Mouse (Mus musculus): ENCODE data around the gene Ralgapb. TPM values are rescaled to one million over a fixed set of nuclear protein-coding genes. Genes with fewer than 3 reads are reported as not detected.
A peak's percentile ranks its signal among the peaks of the same experiment; 100 is the strongest.
"Not testable (repeated sequence)": the region's sequence is repeated elsewhere in the genome, so short reads cannot be mapped to it uniquely, and the experiment has no call there.

The Ralgapb gene
- polyA plus RNA-seq, 1 experiment from 2014 or later = 12.6 TPM

DNA sequence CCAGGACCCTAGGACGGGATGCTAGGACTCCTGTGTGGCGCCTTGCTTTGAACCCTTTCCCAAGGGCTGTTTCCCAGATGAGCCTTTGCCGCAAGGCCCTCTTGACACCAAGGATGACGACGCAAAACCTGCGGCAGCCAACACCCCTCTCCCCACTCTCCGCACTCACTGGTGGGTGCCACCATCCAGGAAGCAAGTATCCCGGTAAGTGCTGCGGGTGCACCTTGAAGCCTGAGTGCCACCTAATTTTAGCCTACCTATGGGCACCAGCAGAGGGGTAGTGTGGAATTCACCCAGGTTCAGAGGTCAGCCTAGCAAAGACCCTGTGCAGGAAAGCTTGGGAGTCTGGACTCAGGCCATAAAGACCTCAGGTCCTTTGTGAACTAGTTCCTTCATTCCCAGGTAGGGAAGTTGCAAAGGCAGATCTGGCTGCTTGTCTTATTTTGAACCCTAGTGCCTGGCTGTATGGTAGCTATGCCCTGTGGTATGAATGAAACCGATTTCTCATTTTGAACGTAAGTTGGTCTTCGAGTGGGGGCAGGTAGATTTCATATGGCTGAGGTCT, 33.4 kb upstream of the Ralgapb start:
- DNase-seq (ENCODE audit: low spot score) = no peak
- Histone ChIP-seq H3K27me3 (ENCODE audit: insufficient read depth, poor library complexity, severe bottlenecking) (peaks cover 55% of the 10 kb centered on the region), H3K4me3 (peak overlapping the region; percentile 59), H3K36me3 (no peaks in the 10 kb centered on the region), H3K27ac (no peak overlapping the region), H3K4me1 (peaks cover 10% of the 10 kb centered on the region; the same call in 1 of the 2 replicates), H3K9me3 (no peaks in the 10 kb centered on the region)
- WGBS = 25% methylated on average over 12 of the region's 12 CpGs

DNA sequence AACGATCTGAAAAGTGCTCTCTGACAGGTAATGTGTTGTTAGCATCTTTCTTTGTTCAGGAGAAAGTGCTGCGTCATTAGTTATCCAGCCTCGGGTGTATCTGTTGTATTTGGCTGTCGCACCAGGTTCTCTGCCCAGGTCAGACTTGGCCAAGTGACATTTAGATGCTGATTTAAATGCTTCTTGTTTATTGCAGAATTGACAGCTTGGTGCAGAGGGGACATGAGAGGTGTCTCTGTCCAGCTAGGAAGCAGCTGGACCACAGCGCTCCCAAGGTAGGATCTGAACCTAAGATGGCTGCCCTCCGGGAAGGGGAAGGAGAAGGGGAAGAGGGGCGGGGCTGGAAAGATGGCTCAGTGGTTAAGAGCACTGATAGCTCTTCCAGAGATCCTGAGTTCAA, 32.9 kb upstream of the Ralgapb start:
- Histone ChIP-seq H3K27ac (no peak overlapping the region), H3K27me3 (ENCODE audit: insufficient read depth, poor library complexity, severe bottlenecking) (peaks cover 55% of the 10 kb centered on the region), H3K4me3 (no peak overlapping the region), H3K36me3 (no peaks in the 10 kb centered on the region), H3K4me1 (peaks cover 10% of the 10 kb centered on the region; the same call in 1 of the 2 replicates), H3K9me3 (no peaks in the 10 kb centered on the region)
- no peak for DNase-seq (ENCODE audit: low spot score)
- 66% methylated on average over 7 of the region's 7 CpGs for WGBS

DNA sequence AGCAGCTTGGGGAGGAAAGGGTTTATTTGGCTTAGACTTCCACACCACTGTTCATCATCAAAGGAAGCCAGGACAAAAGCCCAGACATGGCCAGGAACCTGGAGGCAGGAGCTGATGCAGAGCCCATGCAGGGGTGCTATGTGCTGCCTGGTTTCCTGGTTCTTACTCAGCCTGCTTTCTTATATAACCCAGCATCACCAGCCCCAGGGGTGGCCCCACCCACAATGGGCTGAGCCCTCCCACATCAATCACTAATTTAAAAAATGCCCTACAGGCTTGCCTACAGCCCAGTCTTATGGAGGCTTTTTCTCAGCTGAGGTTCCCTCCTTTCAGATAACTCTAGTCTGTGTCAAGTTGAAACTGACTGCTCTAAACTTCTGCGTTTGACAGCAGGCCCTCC, 31.8 kb upstream of the Ralgapb start:
- H3K27ac ChIP-seq = no peak overlapping the region
- H3K27me3 ChIP-seq (ENCODE audit: insufficient read depth, poor library complexity, severe bottlenecking) = peaks cover 53% of the 10 kb centered on the region
- no peak overlapping the region for H3K4me3 ChIP-seq
- WGBS = 83% methylated on average over 1 of the region's 1 CpGs
- DNase-seq (ENCODE audit: low spot score) = no peak
- H3K36me3 ChIP-seq = no peaks in the 10 kb centered on the region
- no peaks in the 10 kb centered on the region for H3K9me3 ChIP-seq
- H3K4me1 ChIP-seq = peaks cover 10% of the 10 kb centered on the region; the same call in 1 of the 2 replicates

DNA sequence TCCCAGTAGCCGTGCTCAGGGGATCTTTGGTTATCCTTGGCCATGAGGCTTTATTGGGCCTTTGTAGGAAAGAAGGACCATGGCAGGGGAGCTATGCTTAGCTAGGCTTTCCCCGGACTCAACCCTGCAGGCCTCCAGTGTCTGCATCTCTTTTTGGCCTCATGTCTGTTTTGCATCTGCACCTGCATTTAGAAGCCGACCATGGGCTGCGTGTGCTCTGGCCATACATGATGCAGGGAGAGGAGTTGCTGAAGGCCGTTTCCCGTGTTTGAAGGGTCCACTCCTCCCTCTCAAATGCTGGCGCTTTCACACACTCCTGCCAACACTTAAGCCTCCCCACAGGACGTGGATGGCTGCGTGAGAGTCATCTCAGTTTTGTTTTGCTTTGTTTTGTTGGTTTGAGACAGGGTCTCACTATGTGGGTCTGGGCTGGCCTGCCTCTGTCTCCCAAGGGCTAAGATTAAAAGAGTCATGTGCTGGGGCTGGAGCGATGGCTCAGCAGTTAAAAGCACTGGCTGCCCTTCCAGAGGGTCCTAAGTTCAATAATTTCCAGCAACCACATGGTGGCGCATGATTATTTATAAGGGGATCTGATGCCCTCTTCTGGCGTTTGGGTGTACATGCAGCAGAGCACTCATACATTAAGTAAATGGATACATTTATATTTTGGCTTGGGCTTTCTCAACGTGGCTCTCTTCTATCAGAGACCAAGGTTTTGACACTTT, 30.1 kb upstream of the Ralgapb start:
- Histone ChIP-seq H3K27me3 (ENCODE audit: insufficient read depth, poor library complexity, severe bottlenecking) (peaks cover 36% of the 10 kb centered on the region), H3K4me1 (peaks cover 10% of the 10 kb centered on the region; the same call in 1 of the 2 replicates), H3K9me3 (no peaks in the 10 kb centered on the region), H3K36me3 (no peaks in the 10 kb centered on the region), H3K4me3 (no peak overlapping the region), H3K27ac (no peak overlapping the region)
- WGBS = 47% methylated on average over 13 of the region's 13 CpGs
- no peak for DNase-seq (ENCODE audit: low spot score)

DNA sequence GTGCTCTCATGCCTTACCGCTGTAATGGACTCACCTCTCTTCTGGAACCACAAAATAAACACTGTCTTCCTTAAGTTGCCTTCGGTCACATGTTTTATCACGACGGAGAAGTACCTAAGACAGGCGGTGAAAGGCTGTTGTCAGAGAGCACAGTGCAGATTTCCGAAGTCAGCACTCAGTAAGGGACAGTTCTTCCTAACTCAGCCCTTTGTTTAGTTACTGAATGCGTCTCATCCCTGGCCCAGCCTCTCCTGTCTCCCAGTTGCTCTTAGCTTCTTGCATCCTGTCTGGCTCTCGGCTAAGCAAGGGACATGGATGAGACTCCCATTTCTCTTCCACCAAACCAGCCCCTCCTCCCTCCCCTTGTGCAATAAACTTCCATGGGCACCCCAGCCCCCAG, 23.6 kb upstream of the Ralgapb start:
- Histone ChIP-seq H3K4me1 (peaks cover 3% of the 10 kb centered on the region; the same call in 1 of the 2 replicates), H3K9me3 (no peaks in the 10 kb centered on the region), H3K36me3 (no peaks in the 10 kb centered on the region), H3K4me3 (no peak overlapping the region), H3K27ac (no peak overlapping the region), H3K27me3 (ENCODE audit: insufficient read depth, poor library complexity, severe bottlenecking) (no peaks in the 10 kb centered on the region)
- 36% methylated on average over 8 of the region's 8 CpGs for WGBS
- DNase-seq (ENCODE audit: low spot score) = peak; percentile 65

DNA sequence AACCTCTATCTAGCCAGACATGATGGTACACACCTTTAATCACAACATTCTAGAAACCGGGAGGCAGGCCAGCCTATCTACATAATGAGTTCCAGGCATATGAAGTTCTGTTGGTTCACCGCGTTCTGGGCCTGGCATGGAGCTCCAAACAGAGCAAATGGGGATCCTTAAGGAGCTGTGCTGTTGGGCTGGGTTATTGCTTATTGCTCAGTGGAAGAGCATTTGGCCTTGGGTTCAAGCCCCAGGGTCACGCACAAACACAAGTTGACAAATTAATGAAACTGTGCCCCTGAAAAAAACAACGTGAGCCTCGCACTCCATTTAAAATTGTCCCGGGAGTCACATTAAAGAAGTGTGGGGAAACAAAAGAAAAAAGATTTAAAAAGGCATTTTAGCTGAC, 20.2 kb upstream of the Ralgapb start:
- 86% methylated on average over 7 of the region's 7 CpGs for WGBS
- H3K4me3 ChIP-seq = no peak overlapping the region
- peaks cover 3% of the 10 kb centered on the region; the same call in 1 of the 2 replicates for H3K4me1 ChIP-seq
- DNase-seq (ENCODE audit: low spot score) = peak; percentile 55
- no peak overlapping the region for H3K27ac ChIP-seq
- no peaks in the 10 kb centered on the region for H3K36me3 ChIP-seq
- H3K9me3 ChIP-seq = no peaks in the 10 kb centered on the region
- H3K27me3 ChIP-seq (ENCODE audit: insufficient read depth, poor library complexity, severe bottlenecking) = no peaks in the 10 kb centered on the region

DNA sequence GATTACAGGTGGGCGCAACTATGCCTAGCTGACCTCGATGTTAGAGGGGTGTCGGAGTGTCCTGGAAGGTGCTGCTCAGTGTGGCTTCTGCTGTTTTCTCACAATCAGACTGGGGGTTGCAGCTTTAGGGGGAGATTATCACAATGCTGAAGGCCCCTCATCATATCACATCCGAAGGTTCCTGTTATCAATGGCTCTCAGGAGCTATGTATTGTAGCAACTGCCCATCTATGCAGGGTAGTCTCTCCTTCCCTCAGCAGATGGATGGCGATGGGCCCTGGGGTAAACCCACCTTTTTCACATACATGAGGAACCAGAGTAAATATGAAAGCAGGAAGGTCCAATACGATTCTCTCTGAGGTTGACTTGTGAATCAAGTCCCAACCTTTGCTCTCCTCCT, 13.3 kb upstream of the Ralgapb start:
- H3K4me3 ChIP-seq = no peak overlapping the region
- DNase-seq (ENCODE audit: low spot score) = no peak
- H3K4me1 ChIP-seq = no peaks in the 10 kb centered on the region
- no peaks in the 10 kb centered on the region for H3K27me3 ChIP-seq (ENCODE audit: insufficient read depth, poor library complexity, severe bottlenecking)
- H3K36me3 ChIP-seq = no peaks in the 10 kb centered on the region
- 78% methylated on average over 6 of the region's 6 CpGs for WGBS
- H3K9me3 ChIP-seq = no peaks in the 10 kb centered on the region
- H3K27ac ChIP-seq = no peak overlapping the region

DNA sequence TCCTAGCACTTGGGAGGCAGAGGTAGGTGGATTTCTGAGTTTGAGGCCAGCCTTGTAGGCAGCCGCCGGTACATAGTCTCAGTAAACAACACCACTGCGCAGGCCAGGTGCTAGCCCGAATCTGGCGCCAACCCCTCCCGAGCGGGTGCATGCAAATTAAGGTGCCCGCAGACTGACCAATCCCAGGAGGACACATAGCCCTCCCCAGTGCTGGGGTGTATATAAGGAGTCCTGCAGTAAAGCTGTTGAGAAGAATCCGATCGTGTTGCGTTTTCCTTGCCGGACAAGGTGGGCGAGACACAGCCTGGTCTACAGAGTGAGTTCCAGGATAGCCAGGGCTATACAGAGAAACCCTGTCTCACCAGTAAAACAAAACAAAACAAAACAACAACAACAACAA, 12.5 kb upstream of the Ralgapb start:
- H3K36me3 ChIP-seq; H3K27ac ChIP-seq; H3K9me3 ChIP-seq; H3K4me1 ChIP-seq; H3K4me3 ChIP-seq; H3K27me3 ChIP-seq (ENCODE audit: insufficient read depth, poor library complexity, severe bottlenecking); DNase-seq (ENCODE audit: low spot score): not testable (repeated sequence)
- WGBS = 67% methylated on average over 13 of the region's 13 CpGs

DNA sequence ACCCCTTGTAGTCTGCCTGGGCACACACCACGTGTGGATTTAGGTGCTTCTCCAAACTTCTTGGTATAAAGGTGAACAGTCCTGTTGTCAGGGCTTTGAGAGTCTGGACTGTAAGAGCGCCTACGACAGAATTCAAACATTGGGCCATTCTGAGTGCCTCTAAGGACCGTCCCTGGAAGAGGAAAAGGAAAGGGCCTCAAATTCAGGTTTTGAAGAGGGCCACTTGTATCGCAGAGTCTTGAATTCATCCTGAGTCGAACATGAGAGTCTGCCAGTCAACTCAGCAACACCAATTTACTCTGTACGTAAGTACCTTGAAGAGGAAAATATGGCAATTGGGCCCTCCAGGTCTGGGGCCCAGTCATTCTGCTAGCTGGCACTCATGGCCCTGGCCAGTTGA, 6.7 kb upstream of the Ralgapb start:
- 80% methylated on average over 7 of the region's 7 CpGs for WGBS
- DNase-seq (ENCODE audit: low spot score) = no peak
- H3K27me3 ChIP-seq (ENCODE audit: insufficient read depth, poor library complexity, severe bottlenecking) = no peaks in the 10 kb centered on the region
- no peaks in the 10 kb centered on the region for H3K4me1 ChIP-seq
- H3K4me3 ChIP-seq = no peak overlapping the region
- no peaks in the 10 kb centered on the region for H3K36me3 ChIP-seq
- no peaks in the 10 kb centered on the region for H3K9me3 ChIP-seq
- H3K27ac ChIP-seq = no peak overlapping the region

DNA sequence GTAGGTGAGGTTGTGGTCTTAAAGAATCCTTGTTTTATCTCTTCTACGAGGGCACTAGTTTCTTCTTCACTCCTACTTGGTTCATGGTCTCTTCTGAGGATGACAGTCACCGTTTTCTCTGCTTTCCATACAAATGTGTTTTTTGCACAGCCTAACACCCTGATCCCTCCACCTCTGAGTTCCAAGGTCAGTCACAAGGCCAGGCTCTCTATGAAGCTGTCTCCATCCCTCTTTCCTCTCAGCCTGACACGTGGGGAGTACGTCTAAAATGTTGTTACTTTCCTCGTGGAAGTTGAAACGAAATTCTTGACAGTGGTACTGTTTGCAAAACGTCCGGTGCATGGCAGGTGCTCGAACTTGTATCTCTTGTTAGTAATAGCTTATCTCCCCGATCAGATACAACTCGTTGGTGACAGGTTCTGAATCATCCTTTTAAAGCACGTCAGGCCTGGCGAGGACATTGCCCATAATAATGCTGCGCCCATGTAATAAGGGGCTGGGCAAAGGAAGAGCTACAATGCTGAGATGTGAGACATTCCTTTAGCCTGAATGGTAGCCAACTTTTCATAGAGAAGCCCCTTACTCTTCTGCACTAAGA, 552 bp upstream of the Ralgapb start:
- Histone ChIP-seq H3K27ac (peak overlapping the region; percentile 96), H3K36me3 (no peaks in the 10 kb centered on the region)
- 21% methylated on average over 14 of the region's 14 CpGs for WGBS

DNA sequence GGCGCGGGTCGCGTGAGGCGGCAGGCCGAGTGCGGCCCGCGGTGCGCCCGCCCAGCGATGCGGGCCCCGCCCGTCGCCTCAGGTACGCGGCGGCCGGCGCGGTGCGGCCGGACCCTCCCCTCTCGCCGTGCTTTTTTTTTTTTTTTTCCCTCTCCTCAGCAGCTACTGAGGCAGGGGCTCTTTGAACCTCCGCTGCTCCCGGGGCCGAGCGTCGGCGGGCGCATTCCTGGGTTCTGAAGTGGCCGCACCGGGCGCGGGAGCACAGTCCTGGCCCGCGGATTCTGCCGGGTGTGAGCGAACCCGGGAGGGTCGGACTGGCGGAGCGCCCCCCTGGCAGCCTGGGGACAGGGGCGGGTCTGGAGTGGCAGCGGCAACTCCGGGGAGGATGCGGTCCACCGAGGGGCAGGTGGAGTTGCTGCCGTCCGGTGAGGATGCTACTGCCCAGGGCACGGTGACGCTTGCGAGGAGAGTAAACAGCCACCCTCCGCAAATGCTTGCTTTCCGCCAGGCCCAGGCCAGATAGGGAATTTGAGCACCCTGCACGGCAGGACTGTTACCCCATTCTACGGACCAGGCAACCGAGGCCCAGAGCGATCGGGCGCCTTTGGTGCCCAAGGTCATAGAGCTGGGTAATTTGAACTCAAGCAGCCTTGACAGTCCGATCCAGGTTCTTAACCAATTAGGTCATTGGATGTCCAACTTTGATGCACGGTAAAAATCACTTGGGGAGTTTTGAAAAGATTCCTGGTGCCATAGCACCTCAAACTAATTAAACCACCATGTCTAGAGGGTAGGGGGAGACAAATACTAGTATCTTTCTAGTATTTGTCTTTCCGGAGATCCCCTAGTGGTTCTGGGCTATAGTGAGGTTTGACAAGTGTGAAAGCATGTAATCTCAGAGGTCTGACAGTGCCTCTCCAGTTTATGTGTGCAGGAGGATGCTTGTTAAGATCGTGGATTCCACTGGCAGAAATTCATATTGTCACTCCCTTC, 670 bp downstream of the Ralgapb start:
- whole genome bisulfite sequencing = 2% methylated on average over 57 of the region's 67 CpGs
- Histone ChIP-seq H3K27me3 (ENCODE audit: insufficient read depth, poor library complexity, severe bottlenecking) (no peaks in the 10 kb centered on the region), H3K4me1 (peaks cover 35% of the 10 kb centered on the region), H3K27ac (peak overlapping the region; percentile 96), H3K4me3 (peak overlapping the region; percentile 92), H3K36me3 (no peaks in the 10 kb centered on the region), H3K9me3 (no peaks in the 10 kb centered on the region)
- peak; percentile 79 for DNase-seq (ENCODE audit: low spot score)

More for the DNA sequence above, 552 bp upstream of the Ralgapb start:
- Histone ChIP-seq H3K9me3 (no peaks in the 10 kb centered on the region), H3K4me3 (peak overlapping the region; percentile 92), H3K27me3 (ENCODE audit: insufficient read depth, poor library complexity, severe bottlenecking) (no peaks in the 10 kb centered on the region), H3K4me1 (peaks cover 35% of the 10 kb centered on the region)
- no peak for DNase-seq (ENCODE audit: low spot score)

DNA sequence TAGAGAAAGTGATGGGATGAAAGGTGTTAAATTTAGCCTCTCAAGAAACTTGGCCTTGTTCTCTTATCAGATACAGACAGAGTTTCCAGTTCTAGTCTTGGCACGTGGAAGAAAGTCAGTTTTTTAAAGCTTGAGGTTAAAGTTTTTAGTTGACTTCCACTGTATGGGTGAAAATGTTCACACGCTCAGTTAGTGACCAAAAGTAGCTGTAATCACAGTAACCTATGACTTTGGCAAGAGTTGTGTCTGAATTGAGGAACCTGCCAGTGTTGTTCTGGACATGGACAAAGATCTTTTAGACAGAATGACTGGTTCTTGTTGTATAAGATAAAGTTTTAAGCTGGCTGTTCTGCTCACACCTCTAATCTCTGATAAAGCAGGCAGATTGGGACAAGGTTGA, 3.6 kb downstream of the Ralgapb start:
- no peak overlapping the region for H3K4me3 ChIP-seq
- no peaks in the 10 kb centered on the region for H3K9me3 ChIP-seq
- H3K27me3 ChIP-seq (ENCODE audit: insufficient read depth, poor library complexity, severe bottlenecking) = no peaks in the 10 kb centered on the region
- 60% methylated on average over 2 of the region's 2 CpGs for WGBS
- no peaks in the 10 kb centered on the region for H3K36me3 ChIP-seq
- no peak for DNase-seq (ENCODE audit: low spot score)
- no peak overlapping the region for H3K27ac ChIP-seq
- peaks cover 35% of the 10 kb centered on the region for H3K4me1 ChIP-seq

Data from heart, embryonic 10.5 days (tissue).